Mouse (Mus musculus) stomach, embryonic 15.5 days (tissue): ENCODE data around the gene Hhat. TPM values are rescaled to one million over a fixed set of nuclear protein-coding genes. Genes with fewer than 3 reads are reported as not detected.

ENCODE experiments used
- ATAC-seq: fragments of 200-750 bp; cut with Nextera tagmentation; 2 replicates; pipeline ENCODE4 v1.8.0; 2017; ENCODE audit warnings: low read depth, moderate number of reproducible peaks, moderate TSS enrichment; ENCODE audit not compliant: insufficient read depth, low FRiP score
- H3K27ac ChIP-seq: fragments of 300-500 bp; sonication (generic); 2 replicates; pipeline ENCODE4 v1.5.1; 2015; ENCODE audit warnings: mild to moderate bottlenecking, inconsistent platforms
- H3K27me3 ChIP-seq: fragments of 300-500 bp; sonication (generic); replicated peaks from 2 replicates; pipeline ENCODE4 v1.6.1; 2015; ENCODE audit warnings: inconsistent platforms
- H3K36me3 ChIP-seq: fragments of 300-500 bp; sonication (generic); 2 replicates; pipeline ENCODE4 v1.6.1; 2015; ENCODE audit warnings: inconsistent platforms
- H3K4me1 ChIP-seq: fragments of 300-500 bp; sonication (generic); 2 replicates; pipeline ENCODE4 v1.6.1; 2015; ENCODE audit warnings: inconsistent platforms
- H3K4me2 ChIP-seq: fragments of 300-500 bp; sonication (generic); 2 replicates; pipeline ENCODE4 v1.6.1; 2015; ENCODE audit warnings: mild to moderate bottlenecking, inconsistent platforms
- H3K4me3 ChIP-seq: fragments of 300-500 bp; sonication (generic); replicated peaks from 2 replicates; pipeline ENCODE4 v1.5.1; 2015; ENCODE audit warnings: inconsistent platforms
- H3K9ac ChIP-seq: fragments of 300-500 bp; sonication (generic); 2 replicates; pipeline ENCODE4 v1.6.1; 2015; ENCODE audit warnings: inconsistent platforms
- H3K9me3 ChIP-seq: fragments of 300-500 bp; sonication (generic); 2 replicates; pipeline ENCODE4 v1.6.1; 2016; ENCODE audit warnings: inconsistent platforms
- WGBS: fragments of 180-500 bp; shearing (Covaris S2); methylation state at CpG from one replicate; pipeline ENCODE4 v1.1.7; 2015; 5-methylcytosine and 5-hydroxymethylcytosine counted together
- polyA plus RNA-seq: library from polyadenylated mRNA; unstranded; fragments of >200 nt; fragmentation: Nextera tagmentation; extraction: Ambion mirVana; gene quantifications from 2 replicates; pipeline ENCODE4 v1.2.1, GENCODE M21; 2015

The Hhat gene
- polyA plus RNA-seq, 1 experiment from 2014 or later = 8.7 TPM

- no peak overlapping the region for H3K9ac ChIP-seq
- H3K9me3 ChIP-seq = no peaks in the 10 kb centered on the region
- no peak overlapping the region for H3K4me3 ChIP-seq
- H3K27me3 ChIP-seq = no peaks in the 10 kb centered on the region
- ATAC-seq = no peak
- H3K27ac ChIP-seq = no peak overlapping the region
- 60% methylated on average over 5 of the region's 5 CpGs for WGBS
- no peak overlapping the region for H3K4me2 ChIP-seq
- H3K36me3 ChIP-seq = no peaks in the 10 kb centered on the region
- no peaks in the 10 kb centered on the region for H3K4me1 ChIP-seq
Measured at GRCm38 (mm10) chr1:192663092-192663491, 107.9 kb downstream of the Hhat start.

- ATAC-seq = no peak
- H3K9me3 ChIP-seq = no peaks in the 10 kb centered on the region
- no peaks in the 10 kb centered on the region for H3K4me1 ChIP-seq
- no peak overlapping the region for H3K4me3 ChIP-seq
- H3K27me3 ChIP-seq = no peaks in the 10 kb centered on the region
- H3K27ac ChIP-seq = no peak overlapping the region
- H3K4me2 ChIP-seq = no peak overlapping the region
- no peak overlapping the region for H3K9ac ChIP-seq
- H3K36me3 ChIP-seq = no peaks in the 10 kb centered on the region
Measured at GRCm38 (mm10) chr1:192661612-192662011, 109.4 kb downstream of the Hhat start.

- no peaks in the 10 kb centered on the region for H3K4me1 ChIP-seq
- H3K9ac ChIP-seq = no peak overlapping the region
- no peaks in the 10 kb centered on the region for H3K27me3 ChIP-seq
- no peaks in the 10 kb centered on the region for H3K36me3 ChIP-seq
- H3K9me3 ChIP-seq = no peaks in the 10 kb centered on the region
- ATAC-seq = no peak
- no peak overlapping the region for H3K27ac ChIP-seq
- no peak overlapping the region for H3K4me2 ChIP-seq
- 72% methylated on average over 6 of the region's 6 CpGs for WGBS
- no peak overlapping the region for H3K4me3 ChIP-seq
Measured at GRCm38 (mm10) chr1:192657417-192657816, 113.6 kb downstream of the Hhat start.

GRCm38 (mm10) chr1:192651981-192652605, 118.9 kb downstream of the Hhat start:
- H3K27ac ChIP-seq = no peak overlapping the region
- no peaks in the 10 kb centered on the region for H3K9me3 ChIP-seq
- no peak overlapping the region for H3K4me3 ChIP-seq
- no peak for ATAC-seq
- no peaks in the 10 kb centered on the region for H3K4me1 ChIP-seq
- WGBS = 62% methylated on average over 8 of the region's 8 CpGs
- H3K27me3 ChIP-seq = no peaks in the 10 kb centered on the region
- H3K9ac ChIP-seq = no peak overlapping the region
- no peak overlapping the region for H3K4me2 ChIP-seq
- no peaks in the 10 kb centered on the region for H3K36me3 ChIP-seq

GRCm38 (mm10) chr1:192650586-192650985, 120.4 kb downstream of the Hhat start:
- H3K27ac ChIP-seq = no peak overlapping the region
- H3K36me3 ChIP-seq = no peaks in the 10 kb centered on the region
- no peaks in the 10 kb centered on the region for H3K9me3 ChIP-seq
- no peak overlapping the region for H3K9ac ChIP-seq
- ATAC-seq = peak; percentile 28; the same call in 1 of the 2 replicates
- no peaks in the 10 kb centered on the region for H3K4me1 ChIP-seq
- no peaks in the 10 kb centered on the region for H3K27me3 ChIP-seq
- 59% methylated on average over 7 of the region's 7 CpGs for WGBS
- H3K4me2 ChIP-seq = no peak overlapping the region
- H3K4me3 ChIP-seq = no peak overlapping the region

GRCm38 (mm10) chr1:192650023-192650422, 121.0 kb downstream of the Hhat start:
- no peaks in the 10 kb centered on the region for H3K36me3 ChIP-seq
- no peak overlapping the region for H3K4me2 ChIP-seq
- no peak for ATAC-seq
- no peaks in the 10 kb centered on the region for H3K9me3 ChIP-seq
- H3K4me1 ChIP-seq = no peaks in the 10 kb centered on the region
- H3K27ac ChIP-seq = no peak overlapping the region
- no peak overlapping the region for H3K9ac ChIP-seq
- 83% methylated on average over 4 of the region's 4 CpGs for WGBS
- no peak overlapping the region for H3K4me3 ChIP-seq
- H3K27me3 ChIP-seq = no peaks in the 10 kb centered on the region

- H3K36me3 ChIP-seq = no peaks in the 10 kb centered on the region
- no peak overlapping the region for H3K4me3 ChIP-seq
- H3K27ac ChIP-seq = no peak overlapping the region
- 53% methylated on average over 3 of the region's 3 CpGs for WGBS
- no peaks in the 10 kb centered on the region for H3K4me1 ChIP-seq
- peak; percentile 43; the same call in 1 of the 2 replicates for ATAC-seq
- no peak overlapping the region for H3K4me2 ChIP-seq
- no peaks in the 10 kb centered on the region for H3K9me3 ChIP-seq
- no peak overlapping the region for H3K9ac ChIP-seq
- no peaks in the 10 kb centered on the region for H3K27me3 ChIP-seq
Measured at GRCm38 (mm10) chr1:192649233-192649632, 121.8 kb downstream of the Hhat start.

- ATAC-seq = no peak
- Histone ChIP-seq H3K27ac (no peak overlapping the region), H3K4me1 (no peaks in the 10 kb centered on the region), H3K27me3 (no peaks in the 10 kb centered on the region), H3K9me3 (no peaks in the 10 kb centered on the region), H3K9ac (no peak overlapping the region), H3K4me3 (no peak overlapping the region), H3K36me3 (no peaks in the 10 kb centered on the region), H3K4me2 (no peak overlapping the region)
- WGBS = 83% methylated on average over 2 of the region's 2 CpGs
Measured at GRCm38 (mm10) chr1:192647361-192647760, 123.7 kb downstream of the Hhat start.

GRCm38 (mm10) chr1:192642126-192642525, 128.9 kb downstream of the Hhat start:
- ATAC-seq = no peak
- H3K27ac ChIP-seq = no peak overlapping the region
- WGBS = 89% methylated on average over 2 of the region's 2 CpGs
- no peak overlapping the region for H3K4me2 ChIP-seq
- no peaks in the 10 kb centered on the region for H3K36me3 ChIP-seq
- no peaks in the 10 kb centered on the region for H3K27me3 ChIP-seq
- H3K4me3 ChIP-seq = no peak overlapping the region
- no peaks in the 10 kb centered on the region for H3K9me3 ChIP-seq
- no peak overlapping the region for H3K9ac ChIP-seq
- H3K4me1 ChIP-seq = no peaks in the 10 kb centered on the region

GRCm38 (mm10) chr1:192639175-192639574, 131.8 kb downstream of the Hhat start:
- Histone ChIP-seq H3K27me3 (no peaks in the 10 kb centered on the region), H3K4me2 (no peak overlapping the region), H3K27ac (no peak overlapping the region), H3K4me3 (no peak overlapping the region), H3K4me1 (no peaks in the 10 kb centered on the region), H3K36me3 (no peaks in the 10 kb centered on the region), H3K9me3 (no peaks in the 10 kb centered on the region), H3K9ac (no peak overlapping the region)
- ATAC-seq = no peak
- 37% methylated on average over 3 of the region's 3 CpGs for WGBS

- no peak overlapping the region for H3K4me3 ChIP-seq
- no peak overlapping the region for H3K27ac ChIP-seq
- H3K27me3 ChIP-seq = no peaks in the 10 kb centered on the region
- ATAC-seq = no peak
- no peaks in the 10 kb centered on the region for H3K9me3 ChIP-seq
- H3K4me1 ChIP-seq = no peaks in the 10 kb centered on the region
- 73% methylated on average over 2 of the region's 2 CpGs for WGBS
- H3K9ac ChIP-seq = no peak overlapping the region
- H3K36me3 ChIP-seq = no peaks in the 10 kb centered on the region
- H3K4me2 ChIP-seq = no peak overlapping the region
Measured at GRCm38 (mm10) chr1:192621843-192622242, 149.2 kb downstream of the Hhat start.

GRCm38 (mm10) chr1:192613271-192613670, 157.8 kb downstream of the Hhat start:
- ATAC-seq = no peak
- Histone ChIP-seq H3K4me2 (no peak overlapping the region), H3K36me3 (no peaks in the 10 kb centered on the region), H3K27me3 (no peaks in the 10 kb centered on the region), H3K27ac (no peak overlapping the region), H3K4me1 (no peaks in the 10 kb centered on the region), H3K9me3 (no peaks in the 10 kb centered on the region), H3K9ac (no peak overlapping the region), H3K4me3 (no peak overlapping the region)
- 52% methylated on average over 6 of the region's 6 CpGs for WGBS
